Mouse (Mus musculus): Measurements from ENCODE around the gene S100a6. TPM values are rescaled to one million over a fixed set of nuclear protein-coding genes. Genes with fewer than 3 reads are reported as not detected.

Gene S100a6
- total RNA-seq, 1 experiment, result 912 TPM

- TF ChIP-seq CHD2 (IDR thresholded peaks at IDR 0.05; ENCODE audit: low read depth, low read length) (no peak), ZC3H11A (IDR thresholded peaks at IDR 0.05; ENCODE audit: borderline replicate concordance, low read depth, low read length) (no peak), MAFK (IDR thresholded peaks at IDR 0.05; ENCODE audit: insufficient read depth, low read depth, low read length) (no peak), HCFC1 (IDR thresholded peaks at IDR 0.05; ENCODE audit: borderline replicate concordance, insufficient read depth, low read length) (no peak), ZNF384 (IDR thresholded peaks at IDR 0.05; ENCODE audit: low read depth, low read length) (no peak)
- in situ Hi-C loops (cut with MboI; ENCODE audit: low sequenced_read_pairs in 2 of 2, unreplicated experiment in 2 of 2), result no loop called here
- Histone ChIP-seq H3K27ac (ENCODE audit: insufficient read depth, low read depth, low read length, poor library complexity, severe bottlenecking) (no peak overlapping the region), H3K36me3 (ENCODE audit: control insufficient read depth, insufficient read depth, low read length, poor library complexity, severe bottlenecking) (no peaks in the 10 kb centered on the region), H3K4me3 (ENCODE audit: insufficient read depth in 1 of 2, low read depth in 1 of 2, low read length in 2 of 2, poor library complexity in 1 of 2, severe bottlenecking in 1 of 2) (no peak overlapping the region), H3K4me1 (ENCODE audit: control insufficient read depth in 2 of 2, insufficient read depth in 2 of 2, low read length in 2 of 2, poor library complexity in 1 of 2) (no peaks in the 10 kb centered on the region), H3K9me3 (ENCODE audit: control insufficient read depth, insufficient read depth, low read depth, low read length) (no peaks in the 10 kb centered on the region), H3K9ac (ENCODE audit: insufficient read depth, low read depth, low read length, poor library complexity, severe bottlenecking) (no peak overlapping the region)
- DNase-seq (ENCODE audit: low read depth, low spot score), result no peak
Measured at GRCm38 (mm10) chr3:90600458-90601195, 12.1 kb upstream of the S100a6 start.

GRCm38 (mm10) chr3:90601486-90602110, 11.1 kb upstream of the S100a6 start, which contains the start of gene Gm42674:
Gm42674 (plus strand) TSS chr3:90601904.
- no peaks in the 10 kb centered on the region for H3K36me3 ChIP-seq (ENCODE audit: control insufficient read depth, insufficient read depth, low read length, poor library complexity, severe bottlenecking)
- no peaks in the 10 kb centered on the region for H3K9me3 ChIP-seq (ENCODE audit: control insufficient read depth, insufficient read depth, low read depth, low read length)
- H3K4me3 ChIP-seq (ENCODE audit: insufficient read depth in 1 of 2, low read depth in 1 of 2, low read length in 2 of 2, poor library complexity in 1 of 2, severe bottlenecking in 1 of 2), result no peak within 1 kb of the TSS
- in situ Hi-C loops (cut with MboI; ENCODE audit: low sequenced_read_pairs in 2 of 2, unreplicated experiment in 2 of 2), result no loop called here
- no peak within 1 kb of the TSS for H3K27ac ChIP-seq (ENCODE audit: insufficient read depth, low read depth, low read length, poor library complexity, severe bottlenecking)
- no peaks in the 10 kb centered on the region for H3K4me1 ChIP-seq (ENCODE audit: control insufficient read depth in 2 of 2, insufficient read depth in 2 of 2, low read length in 2 of 2, poor library complexity in 1 of 2)
- H3K9ac ChIP-seq (ENCODE audit: insufficient read depth, low read depth, low read length, poor library complexity, severe bottlenecking), result no peak within 1 kb of the TSS
- no peak for DNase-seq (ENCODE audit: low read depth, low spot score)
- no peak for TF ChIP-seq MAFK (IDR thresholded peaks at IDR 0.05; ENCODE audit: insufficient read depth, low read depth, low read length)
- TF ChIP-seq ZNF384 (IDR thresholded peaks at IDR 0.05; ENCODE audit: low read depth, low read length), result no peak
- TF ChIP-seq ZC3H11A (IDR thresholded peaks at IDR 0.05; ENCODE audit: borderline replicate concordance, low read depth, low read length), result no peak
- no peak for TF ChIP-seq HCFC1 (IDR thresholded peaks at IDR 0.05; ENCODE audit: borderline replicate concordance, insufficient read depth, low read length)

- in situ Hi-C loops (cut with MboI; ENCODE audit: low sequenced_read_pairs in 2 of 2, unreplicated experiment in 2 of 2), result no loop called here
- H3K9ac ChIP-seq (ENCODE audit: insufficient read depth, low read depth, low read length, poor library complexity, severe bottlenecking), result no peak within 1 kb of the TSS
- H3K36me3 ChIP-seq (ENCODE audit: control insufficient read depth, insufficient read depth, low read length, poor library complexity, severe bottlenecking), result no peaks in the 10 kb centered on the region
- DNase-seq (ENCODE audit: low read depth, low spot score), result no peak
- H3K4me1 ChIP-seq (ENCODE audit: control insufficient read depth in 2 of 2, insufficient read depth in 2 of 2, low read length in 2 of 2, poor library complexity in 1 of 2), result no peaks in the 10 kb centered on the region
- no peak within 1 kb of the TSS for H3K27ac ChIP-seq (ENCODE audit: insufficient read depth, low read depth, low read length, poor library complexity, severe bottlenecking)
- no peaks in the 10 kb centered on the region for H3K9me3 ChIP-seq (ENCODE audit: control insufficient read depth, insufficient read depth, low read depth, low read length)
- no peak within 1 kb of the TSS for H3K4me3 ChIP-seq (ENCODE audit: insufficient read depth in 1 of 2, low read depth in 1 of 2, low read length in 2 of 2, poor library complexity in 1 of 2, severe bottlenecking in 1 of 2)
- no peak for TF ChIP-seq ZNF384 (IDR thresholded peaks at IDR 0.05; ENCODE audit: low read depth, low read length)
- no peak for TF ChIP-seq HCFC1 (IDR thresholded peaks at IDR 0.05; ENCODE audit: borderline replicate concordance, insufficient read depth, low read length)
- TF ChIP-seq ZC3H11A (IDR thresholded peaks at IDR 0.05; ENCODE audit: borderline replicate concordance, low read depth, low read length), result no peak
- TF ChIP-seq CHD2 (IDR thresholded peaks at IDR 0.05; ENCODE audit: low read depth, low read length), result no peak
- no peak for TF ChIP-seq MAFK (IDR thresholded peaks at IDR 0.05; ENCODE audit: insufficient read depth, low read depth, low read length)
Measured at GRCm38 (mm10) chr3:90603623-90604022, 9.1 kb upstream of the S100a6 start, which contains the start of gene S100a4. S100a4 (plus strand) TSS chr3:90603771.

- DNase-seq (ENCODE audit: low read depth, low spot score), result no peak
- Histone ChIP-seq H3K27ac (ENCODE audit: insufficient read depth, low read depth, low read length, poor library complexity, severe bottlenecking) (no peak overlapping the region), H3K9ac (ENCODE audit: insufficient read depth, low read depth, low read length, poor library complexity, severe bottlenecking) (no peak overlapping the region), H3K36me3 (ENCODE audit: control insufficient read depth, insufficient read depth, low read length, poor library complexity, severe bottlenecking) (no peaks in the 10 kb centered on the region), H3K4me3 (ENCODE audit: insufficient read depth in 1 of 2, low read depth in 1 of 2, low read length in 2 of 2, poor library complexity in 1 of 2, severe bottlenecking in 1 of 2) (no peak overlapping the region), H3K4me1 (ENCODE audit: control insufficient read depth in 2 of 2, insufficient read depth in 2 of 2, low read length in 2 of 2, poor library complexity in 1 of 2) (no peaks in the 10 kb centered on the region), H3K9me3 (ENCODE audit: control insufficient read depth, insufficient read depth, low read depth, low read length) (no peaks in the 10 kb centered on the region)
- in situ Hi-C loops (cut with MboI; ENCODE audit: low sequenced_read_pairs in 2 of 2, unreplicated experiment in 2 of 2), result no loop called here
- TF ChIP-seq ZNF384 (IDR thresholded peaks at IDR 0.05; ENCODE audit: low read depth, low read length) (no peak), HCFC1 (IDR thresholded peaks at IDR 0.05; ENCODE audit: borderline replicate concordance, insufficient read depth, low read length) (no peak), ZC3H11A (IDR thresholded peaks at IDR 0.05; ENCODE audit: borderline replicate concordance, low read depth, low read length) (no peak), MAFK (IDR thresholded peaks at IDR 0.05; ENCODE audit: insufficient read depth, low read depth, low read length) (no peak)
Measured at GRCm38 (mm10) chr3:90604416-90604815, 8.3 kb upstream of the S100a6 start.

Data from ES-E14 (cell line).